Mouse (Mus musculus) testis, adult 2 months (tissue): ENCODE measurements at regions not wholly inside any gene's neighbourhood (a gene's known extent, or its start where the extent isn't known, plus 50 kb on each side); places are given as distances from the start of the nearest gene placed in this dataset.

Source experiments
- CTCF ChIP-seq: fragments of 200-500 bp; IDR thresholded peaks from 2 replicates; pipeline ENCODE4 v1.5.1; 2012; ENCODE audit warnings: low read depth, mild to moderate bottlenecking, inconsistent platforms, low read length, moderate library complexity; ENCODE audit not compliant: control insufficient read depth, insufficient read depth, insufficient replicate concordance
- POLR2A ChIP-seq: fragments of 200-500 bp; IDR thresholded peaks from 2 replicates; pipeline ENCODE4 v1.6.1; 2012; ENCODE audit warnings: low read depth, mild to moderate bottlenecking, inconsistent platforms, low read length, moderate library complexity; ENCODE audit not compliant: control insufficient read depth

DNA sequence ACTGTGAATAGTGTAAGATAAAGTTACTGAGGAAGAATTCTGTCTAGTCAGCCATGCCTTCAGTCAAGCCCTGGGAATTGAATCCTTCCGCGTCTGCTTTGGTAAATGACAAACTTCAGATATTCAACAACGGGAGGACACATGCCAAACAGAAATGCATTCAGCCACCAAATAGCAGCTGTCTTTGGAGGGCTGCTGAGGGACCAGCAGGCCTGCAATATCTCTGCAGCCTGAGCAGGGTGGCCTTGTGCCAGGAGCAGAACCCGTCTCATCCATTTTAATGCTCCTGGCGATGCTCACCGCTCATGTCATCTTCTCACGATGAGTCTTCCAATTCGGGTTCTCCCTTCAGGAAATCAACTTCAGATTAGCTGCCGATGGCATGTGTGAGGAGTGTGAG lies 87.1 kb upstream of the Pik3r1 start:
- TF ChIP-seq POLR2A = no peak
- TF ChIP-seq CTCF = no peak
